Mouse (Mus musculus) testis, adult 2 months (tissue): ENCODE results near the gene Mb. TPM values are rescaled to one million over a fixed set of nuclear protein-coding genes. Genes with fewer than 3 reads are reported as not detected.

Source experiments
- H3K27ac ChIP-seq: fragments of 200-500 bp; 2 replicates; pipeline ENCODE4 v1.5.1; 2012; ENCODE audit warnings: low read depth, low read length; ENCODE audit not compliant: control insufficient read depth, insufficient read depth
- H3K27me3 ChIP-seq: fragments of 200-500 bp; 2 replicates; pipeline ENCODE4 v1.6.1; 2012; ENCODE audit warnings: mild to moderate bottlenecking, low read length, moderate library complexity; ENCODE audit not compliant: control insufficient read depth, insufficient read depth
- H3K36me3 ChIP-seq: fragments of 200-500 bp; 2 replicates; pipeline ENCODE4 v1.6.1; 2012; ENCODE audit warnings: mild to moderate bottlenecking, low read length; ENCODE audit not compliant: control insufficient read depth, insufficient read depth
- H3K4me1 ChIP-seq: fragments of 200-500 bp; 2 replicates; pipeline ENCODE4 v1.6.1; 2012; ENCODE audit warnings: low read length; ENCODE audit not compliant: control insufficient read depth, insufficient read depth
- H3K4me3 ChIP-seq: fragments of 200-500 bp; 2 replicates; pipeline ENCODE4 v1.5.1; 2012; ENCODE audit warnings: low read depth, mild to moderate bottlenecking, low read length, moderate library complexity, mixed read lengths; ENCODE audit not compliant: control insufficient read depth
- CTCF ChIP-seq: fragments of 200-500 bp; IDR thresholded peaks from 2 replicates; pipeline ENCODE4 v1.5.1; 2012; ENCODE audit warnings: low read depth, mild to moderate bottlenecking, inconsistent platforms, low read length, moderate library complexity; ENCODE audit not compliant: control insufficient read depth, insufficient read depth, insufficient replicate concordance
- POLR2A ChIP-seq: fragments of 200-500 bp; IDR thresholded peaks from 2 replicates; pipeline ENCODE4 v1.6.1; 2012; ENCODE audit warnings: low read depth, mild to moderate bottlenecking, inconsistent platforms, low read length, moderate library complexity; ENCODE audit not compliant: control insufficient read depth
- polyA plus RNA-seq: library from polyadenylated mRNA; depleted of rRNA; stranded (reverse); fragments of >200 nt; gene quantifications from 2 replicates; pipeline ENCODE4 v1.2.3, GENCODE M21; 2012

Gene Mb
- polyA plus RNA-seq, 1 experiment, result 0.43 TPM

DNA sequence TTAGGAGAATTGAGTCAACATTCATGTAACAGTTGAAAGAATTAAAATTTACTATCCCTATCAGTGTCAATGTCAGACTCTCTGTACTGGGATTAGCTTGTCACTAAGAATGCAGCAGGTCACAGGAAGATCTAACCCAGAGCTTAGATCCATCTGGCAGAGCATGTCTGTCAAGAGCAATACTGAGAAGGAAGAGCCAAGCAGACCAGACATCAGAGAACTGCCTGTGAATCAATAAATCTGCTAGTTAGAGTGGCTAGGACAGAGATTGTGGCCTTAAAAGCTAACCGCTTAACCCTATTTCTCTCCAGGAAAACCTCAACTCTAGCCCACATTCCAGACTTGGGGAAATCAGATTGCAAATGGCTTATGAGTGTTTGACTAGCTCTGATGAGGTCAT is 36.0 kb upstream of the Mb start:
- H3K27ac ChIP-seq, result no peak overlapping the region
- no peaks in the 10 kb centered on the region; the same call in 1 of the 2 replicates for H3K36me3 ChIP-seq
- H3K4me3 ChIP-seq, result no peak overlapping the region; the same call in 1 of the 2 replicates
- no peaks in the 10 kb centered on the region for H3K27me3 ChIP-seq
- TF ChIP-seq CTCF (no peak), POLR2A (no peak)
- H3K4me1 ChIP-seq, result no peaks in the 10 kb centered on the region

DNA sequence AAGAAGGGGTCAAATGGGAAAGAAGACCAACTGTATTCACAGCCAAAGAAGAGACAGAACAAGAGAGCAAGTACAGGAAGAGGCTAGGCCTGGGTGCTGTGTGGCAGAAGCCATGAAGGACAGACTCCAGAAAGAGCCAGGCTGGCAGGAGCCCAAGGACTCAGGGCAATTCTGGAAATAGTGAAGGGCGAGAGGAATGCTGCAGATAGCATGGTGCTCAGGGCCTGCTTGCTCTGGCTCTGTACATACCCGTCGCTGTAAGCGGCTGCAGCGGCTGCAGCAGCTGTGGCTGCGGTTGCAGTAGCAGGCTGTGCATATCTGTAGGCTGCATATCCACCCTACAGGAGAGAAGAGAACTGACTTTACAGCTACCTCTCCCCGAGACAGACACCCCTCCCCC is 35.3 kb upstream of the Mb start:
- Histone ChIP-seq H3K27me3 (no peaks in the 10 kb centered on the region), H3K4me1 (peaks cover 1% of the 10 kb centered on the region; the same call in 1 of the 2 replicates), H3K27ac (no peak overlapping the region), H3K4me3 (peak overlapping the region; percentile 81), H3K36me3 (no peaks in the 10 kb centered on the region; the same call in 1 of the 2 replicates)
- TF ChIP-seq POLR2A, result no peak
- no peak for TF ChIP-seq CTCF

DNA sequence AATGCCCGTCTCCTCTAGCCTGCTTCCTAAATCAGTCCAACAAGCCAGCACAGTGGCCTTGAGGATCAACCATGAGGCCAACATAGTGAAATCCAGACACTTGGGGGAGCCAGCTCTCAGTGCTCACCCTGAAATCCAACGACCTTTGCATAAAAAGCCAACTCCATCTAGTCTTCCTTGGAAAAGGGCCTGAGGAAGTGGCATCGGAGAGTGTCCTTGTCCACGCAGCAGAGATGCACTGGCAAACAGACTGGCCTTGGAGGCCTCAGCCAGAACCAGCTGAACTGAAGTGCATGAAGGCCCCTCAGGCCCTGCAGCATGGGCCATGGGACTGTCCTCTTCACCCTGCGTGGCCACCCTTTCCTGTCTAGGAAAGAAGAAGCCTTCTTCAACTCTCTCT is 31.0 kb upstream of the Mb start:
- peaks cover 4% of the 10 kb centered on the region for H3K4me1 ChIP-seq
- H3K27me3 ChIP-seq, result no peaks in the 10 kb centered on the region
- H3K36me3 ChIP-seq, result no peaks in the 10 kb centered on the region; the same call in 1 of the 2 replicates
- H3K4me3 ChIP-seq, result no peak overlapping the region
- no peak for TF ChIP-seq CTCF
- TF ChIP-seq POLR2A, result no peak
- H3K27ac ChIP-seq, result no peak overlapping the region

DNA sequence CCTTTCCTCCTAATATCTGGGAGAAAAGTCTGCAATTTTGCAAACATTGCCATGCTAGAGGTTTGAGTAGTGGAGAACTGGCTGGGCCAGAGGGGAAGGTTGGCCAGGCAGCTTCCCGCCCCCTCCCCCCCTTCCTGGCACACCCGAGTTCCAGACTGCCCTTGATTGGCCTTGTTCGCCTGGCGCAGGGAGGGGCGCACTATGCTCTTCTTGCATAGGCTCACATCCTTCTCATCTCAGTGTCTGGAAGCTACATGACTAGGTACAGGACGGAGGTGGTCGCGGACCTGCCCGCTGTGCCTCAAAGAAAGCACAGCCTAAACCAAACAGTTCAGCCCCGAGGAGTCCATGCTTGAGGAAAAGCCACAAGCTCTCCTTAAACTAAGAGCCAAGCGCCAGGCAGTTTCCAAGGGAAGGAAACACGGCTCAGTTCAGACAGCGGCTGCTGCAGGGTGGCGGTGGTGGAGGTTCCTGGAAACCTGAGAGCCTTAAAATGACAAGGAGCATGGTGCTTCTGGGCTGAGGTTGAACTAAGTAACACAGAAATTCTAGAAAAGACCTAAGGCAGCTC is 30.3 kb upstream of the Mb start:
- no peak overlapping the region for H3K4me3 ChIP-seq
- TF ChIP-seq POLR2A (no peak), CTCF (no peak)
- peaks cover 4% of the 10 kb centered on the region for H3K4me1 ChIP-seq
- H3K27ac ChIP-seq, result no peak overlapping the region
- H3K36me3 ChIP-seq, result no peaks in the 10 kb centered on the region; the same call in 1 of the 2 replicates
- no peaks in the 10 kb centered on the region for H3K27me3 ChIP-seq

DNA sequence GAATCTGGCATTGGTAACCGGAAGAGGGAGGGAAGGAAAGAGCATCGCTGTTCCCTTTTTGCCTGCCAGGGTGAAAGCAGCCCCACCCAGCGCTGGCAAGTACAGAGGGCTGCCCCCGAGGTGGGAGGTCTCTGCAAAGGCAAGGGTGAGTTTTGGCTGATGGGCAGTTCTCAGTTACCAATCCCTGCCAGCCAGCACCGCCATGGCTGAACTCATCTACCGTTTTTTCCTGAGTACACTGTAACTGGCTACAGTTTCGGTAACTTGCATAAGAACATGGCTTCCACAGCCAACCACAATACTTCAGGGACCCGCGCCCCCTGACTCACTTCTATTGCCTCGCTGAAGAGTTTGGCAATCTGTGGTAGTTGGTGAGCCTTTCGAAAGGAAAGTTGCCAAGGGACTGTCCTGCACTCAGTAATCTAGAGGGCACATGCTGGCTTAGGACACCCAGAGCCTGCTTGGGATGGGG is 29.5 kb upstream of the Mb start:
- Histone ChIP-seq H3K27me3 (no peaks in the 10 kb centered on the region), H3K36me3 (no peaks in the 10 kb centered on the region; the same call in 1 of the 2 replicates)

DNA sequence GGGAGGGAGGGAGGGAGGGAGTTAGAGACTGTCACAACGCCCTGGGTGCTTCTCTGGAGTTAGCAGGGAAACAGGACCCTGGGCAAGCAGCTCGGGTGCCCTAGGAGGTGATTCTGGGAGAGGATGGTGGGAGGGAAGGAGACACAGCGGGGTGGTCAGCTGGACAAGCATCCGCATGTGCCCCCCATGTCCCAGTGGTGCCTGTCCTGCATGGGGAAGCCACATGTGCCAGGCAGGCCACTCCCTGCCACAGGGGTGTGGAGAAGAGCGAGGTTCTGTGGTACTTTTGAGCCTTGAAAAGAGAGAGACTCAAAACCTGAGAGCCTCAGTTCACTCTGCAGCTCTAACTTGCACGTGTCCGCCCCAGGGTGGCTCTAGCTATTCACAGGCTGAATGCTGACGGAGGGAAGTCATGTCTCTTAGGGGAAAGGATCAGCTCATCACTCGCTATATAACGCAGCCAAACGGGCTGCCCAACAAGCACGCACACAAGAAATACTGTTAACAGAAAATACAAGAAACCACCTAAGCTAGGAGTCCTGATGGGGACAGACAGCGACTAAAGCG is 28.9 kb upstream of the Mb start:
- no peaks in the 10 kb centered on the region for H3K36me3 ChIP-seq
- TF ChIP-seq CTCF (no peak), POLR2A (no peak)
- no peak overlapping the region for H3K4me3 ChIP-seq

More for the DNA sequence above, 29.5 kb upstream of the Mb start:
- Histone ChIP-seq H3K27ac (no peak overlapping the region), H3K4me3 (no peak overlapping the region), H3K4me1 (peaks cover 4% of the 10 kb centered on the region)
- no peak for TF ChIP-seq POLR2A
- no peak for TF ChIP-seq CTCF

DNA sequence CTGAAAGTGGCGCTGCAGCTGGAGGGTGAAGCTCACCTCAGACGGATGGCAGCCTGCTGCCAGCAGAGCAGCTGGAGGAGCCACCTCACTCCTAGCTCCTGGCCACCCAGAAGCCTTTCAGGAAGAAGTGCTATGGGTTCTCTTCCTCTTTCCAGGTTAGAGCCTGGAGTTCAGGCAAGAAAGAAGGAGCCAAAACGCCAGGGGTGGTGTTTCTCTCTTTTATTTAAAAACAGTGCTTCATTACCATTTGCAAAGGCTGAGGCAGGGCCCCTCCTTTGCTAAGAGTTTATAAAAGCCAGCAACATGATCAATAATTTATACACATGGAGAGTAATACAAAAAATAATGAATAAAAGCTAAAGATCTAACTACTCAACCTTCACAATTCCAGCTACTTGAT is 28.3 kb upstream of the Mb start:
- H3K4me3 ChIP-seq, result no peak overlapping the region
- no peak for TF ChIP-seq POLR2A
- TF ChIP-seq CTCF, result no peak

More for the DNA sequence above, 28.9 kb upstream of the Mb start:
- Histone ChIP-seq H3K27ac (no peak overlapping the region), H3K4me1 (peaks cover 4% of the 10 kb centered on the region), H3K27me3 (no peaks in the 10 kb centered on the region)

More for the DNA sequence above, 28.3 kb upstream of the Mb start:
- Histone ChIP-seq H3K27ac (no peak overlapping the region), H3K27me3 (no peaks in the 10 kb centered on the region), H3K36me3 (no peaks in the 10 kb centered on the region), H3K4me1 (peaks cover 4% of the 10 kb centered on the region)
